In genomic region chr4:123526779-123527280, GRCm38 (mm10) we compare ENCODE assay signal across 9 mouse cellular contexts.
DNase-seq lines count a peak whose midpoint lies in the region; ATAC-seq and TF ChIP-seq lines count a peak whose summit lies in the region.
"Had no signal": no experiment of that assay in that cellular context is flagged by ENCODE, and none has a peak within 500 bp of the region (broad histone marks: within the 10 kb centered on the region; RNA-seq: fewer than 3 reads in every experiment).

No protein-coding gene starts in this region.

- no peak for ATAC-seq in heart, embryonic 13.5 days (ENCODE audit: extremely low read depth, insufficient number of reproducible peaks, low FRiP score, low TSS enrichment)
- no peak for ATAC-seq in limb, embryonic 11.5 days (ENCODE audit: insufficient number of reproducible peaks, low FRiP score, low TSS enrichment, low read depth)
- 0 out of 2 replicates have a peak, but pooled peaks have one; percentile 30 for ATAC-seq in stomach, postnatal 0 days (ENCODE audit: low FRiP score, low TSS enrichment)

- H3K4me2 ChIP-seq in heart, embryonic 13.5 days = peak overlapping the region; percentile 65
- peak overlapping the region; percentile 37; the same call in 1 of the 2 replicates for H3K4me2 ChIP-seq in limb, embryonic 11.5 days (ENCODE audit: low read depth, severe bottlenecking)
- peak overlapping the region; percentile 58 for H3K4me2 ChIP-seq in stomach, postnatal 0 days (replicated peaks; ENCODE audit: low read depth)

- no peak for TF ChIP-seq EP300 in stomach, postnatal 0 days (optimal IDR thresholded peaks at IDR 0.05)

- H3K27me3 ChIP-seq in heart, embryonic 13.5 days (replicated peaks) = no peaks in the 10 kb centered on the region
- no peaks in the 10 kb centered on the region for H3K27me3 ChIP-seq in forebrain, embryonic 10.5 days (ENCODE audit: poor library complexity, severe bottlenecking)
- H3K27me3 ChIP-seq in limb, embryonic 11.5 days (ENCODE audit: control insufficient read depth, insufficient read depth, low read length) = no peaks in the 10 kb centered on the region
- no peaks in the 10 kb centered on the region for H3K27me3 ChIP-seq in stomach, postnatal 0 days (ENCODE audit: control insufficient read depth, insufficient read depth, low read length)
- H3K27me3 ChIP-seq: CH12.LX had no signal

- peak overlapping the region; percentile 44; the same call in 1 of the 2 replicates for H3K27ac ChIP-seq in heart, embryonic 13.5 days (replicated peaks)
- peak overlapping the region; percentile 78 for H3K27ac ChIP-seq in forebrain, embryonic 10.5 days
- no peak overlapping the region for H3K27ac ChIP-seq in limb, embryonic 11.5 days (replicated peaks; ENCODE audit: low read depth, low read length)
- peak overlapping the region; percentile 69 for H3K27ac ChIP-seq in stomach, postnatal 0 days (replicated peaks)

- no peak for TF ChIP-seq POLR2A in brain, embryonic 14.5 days (IDR thresholded peaks at IDR 0.05; ENCODE audit: borderline replicate concordance, extremely low read depth, insufficient read depth, insufficient read length, poor library complexity, severe bottlenecking)

- H3K36me3 ChIP-seq in heart, embryonic 13.5 days = peaks cover 14% of the 10 kb centered on the region; the same call in 1 of the 2 replicates
- H3K36me3 ChIP-seq in forebrain, embryonic 10.5 days (replicated peaks) = peaks cover 8% of the 10 kb centered on the region; the same call in 1 of the 2 replicates
- H3K36me3 ChIP-seq in limb, embryonic 11.5 days (ENCODE audit: control insufficient read depth, insufficient read depth, low read length) = no peaks in the 10 kb centered on the region; the same call in 1 of the 2 replicates
- H3K36me3 ChIP-seq in stomach, postnatal 0 days (ENCODE audit: control insufficient read depth, insufficient read depth, low read length) = no peaks in the 10 kb centered on the region

- no peaks in the 10 kb centered on the region for H3K9me3 ChIP-seq in heart, embryonic 13.5 days
- no peaks in the 10 kb centered on the region for H3K9me3 ChIP-seq in forebrain, embryonic 10.5 days
- H3K9me3 ChIP-seq in limb, embryonic 11.5 days (ENCODE audit: control insufficient read depth, low read length) = no peaks in the 10 kb centered on the region
- H3K9me3 ChIP-seq in stomach, postnatal 0 days (ENCODE audit: control insufficient read depth, low read length) = no peaks in the 10 kb centered on the region

- H3K4me3 ChIP-seq in heart, embryonic 13.5 days = peak overlapping the region; percentile 30
- peak overlapping the region; percentile 45 for H3K4me3 ChIP-seq in forebrain, embryonic 10.5 days
- no peak overlapping the region for H3K4me3 ChIP-seq in limb, embryonic 11.5 days (ENCODE audit: low read depth, low read length)
- peak overlapping the region; percentile 28 for H3K4me3 ChIP-seq in stomach, postnatal 0 days (ENCODE audit: low read depth, low read length)

- DNase-seq in heart, adult 11 months = no peak
- peak; percentile 32 for DNase-seq in brain, embryonic 14.5 days (ENCODE audit: low read depth)
- no peak for DNase-seq in forebrain, embryonic 10.5 days (ENCODE audit: extremely low spot score, low spot score)
- no peak for DNase-seq in limb, embryonic 11.5 days (ENCODE audit: low spot score)
- no peak for DNase-seq in stomach, postnatal 0 days (ENCODE audit: low spot score)
- no peak for DNase-seq in adrenal gland, postnatal 10 days
- no peak for DNase-seq in embryo, embryonic 9.5 days (ENCODE audit: extremely low spot score)

- 47% methylated on average over 10 of the region's 10 CpGs for WGBS in heart, embryonic 13.5 days
- 30% methylated on average over 10 of the region's 10 CpGs for WGBS in forebrain, embryonic 10.5 days
- 32% methylated on average over 10 of the region's 10 CpGs for WGBS in limb, embryonic 11.5 days
- 32% methylated on average over 10 of the region's 10 CpGs for WGBS in stomach, postnatal 0 days

- no peak for TF ChIP-seq CTCF in brain, embryonic 14.5 days (IDR thresholded peaks at IDR 0.05; ENCODE audit: borderline replicate concordance, extremely low read depth, insufficient read depth, insufficient read length)
- no peak for TF ChIP-seq CTCF in stomach, postnatal 0 days (IDR thresholded peaks at IDR 0.05; ENCODE audit: low read depth)

- peaks cover 67% of the 10 kb centered on the region for H3K4me1 ChIP-seq in heart, embryonic 13.5 days
- H3K4me1 ChIP-seq in forebrain, embryonic 10.5 days = peaks cover 51% of the 10 kb centered on the region
- peaks cover 11% of the 10 kb centered on the region for H3K4me1 ChIP-seq in limb, embryonic 11.5 days (ENCODE audit: control insufficient read depth, insufficient read depth, low read length)
- H3K4me1 ChIP-seq in stomach, postnatal 0 days (replicated peaks; ENCODE audit: control insufficient read depth, insufficient read depth) = no peaks in the 10 kb centered on the region; the same call in 1 of the 2 replicates

- H3K9ac ChIP-seq in heart, embryonic 13.5 days = peak overlapping the region; percentile 66
- H3K9ac ChIP-seq in limb, embryonic 11.5 days (ENCODE audit: low read length) = no peak overlapping the region; the same call in 1 of the 2 replicates
- peak overlapping the region; percentile 52 for H3K9ac ChIP-seq in stomach, postnatal 0 days (ENCODE audit: low read length)
